Mouse (Mus musculus) intestine, embryonic 14.5 days (tissue): ENCODE data around the gene Tbc1d30. TPM values are rescaled to one million over a fixed set of nuclear protein-coding genes. Genes with fewer than 3 reads are reported as not detected.

ENCODE experiments used
- ATAC-seq: fragments of 200-750 bp; cut with Nextera tagmentation; replicated peaks from 2 replicates; pipeline ENCODE4 v1.8.0; 2017; ENCODE audit warnings: low read depth, moderate number of reproducible peaks, moderate TSS enrichment, moderate library complexity; ENCODE audit not compliant: low FRiP score, low TSS enrichment
- DNase-seq: peaks from one replicate; pipeline ENCODE4 v3.0.0-alpha.2; 2018; ENCODE audit warnings: low spot score
- H3K27ac ChIP-seq: fragments of 300-500 bp; sonication (generic); 2 replicates; pipeline ENCODE4 v1.5.1; 2014; ENCODE audit warnings: low read depth, mild to moderate bottlenecking, control low read depth
- H3K27me3 ChIP-seq: fragments of 300-500 bp; sonication (generic); replicated peaks from 2 replicates; pipeline ENCODE4 v1.6.1; 2014; ENCODE audit warnings: low read length, control low read depth; ENCODE audit not compliant: control insufficient read depth, insufficient read depth
- H3K36me3 ChIP-seq: fragments of 300-500 bp; sonication (generic); 2 replicates; pipeline ENCODE4 v1.6.1; 2014; ENCODE audit warnings: low read length, control low read depth; ENCODE audit not compliant: control insufficient read depth, insufficient read depth
- H3K4me1 ChIP-seq: fragments of 300-500 bp; sonication (generic); replicated peaks from 2 replicates; pipeline ENCODE4 v1.6.1; 2014; ENCODE audit warnings: low read length, control low read depth, mixed read lengths; ENCODE audit not compliant: control insufficient read depth, insufficient read depth
- H3K4me2 ChIP-seq: fragments of 300-500 bp; sonication (generic); 2 replicates; pipeline ENCODE4 v1.6.1; 2014; ENCODE audit warnings: low read length
- H3K4me3 ChIP-seq: fragments of 300-500 bp; sonication (generic); 2 replicates; pipeline ENCODE4 v1.5.1; 2014; ENCODE audit warnings: low read depth, low read length, control low read depth, mixed read lengths
- H3K9ac ChIP-seq: fragments of 300-500 bp; sonication (generic); 2 replicates; pipeline ENCODE4 v1.6.1; 2014; ENCODE audit warnings: mild to moderate bottlenecking, low read length
- H3K9me3 ChIP-seq: fragments of 300-500 bp; sonication (generic); 2 replicates; pipeline ENCODE4 v1.6.1; 2016; ENCODE audit warnings: low read length, control low read depth; ENCODE audit not compliant: control insufficient read depth
- WGBS: fragments of 180-500 bp; shearing (Covaris S2); extraction: QIAGEN DNeasy Blood & Tissue Kit; methylation state at CpG from one replicate; pipeline ENCODE4 v1.1.7; 2014; 5-methylcytosine and 5-hydroxymethylcytosine counted together
- polyA plus RNA-seq: library from polyadenylated mRNA; unstranded; fragments of >200 nt; fragmentation: Nextera tagmentation; extraction: Ambion mirVana; gene quantifications from 2 replicates; pipeline ENCODE4 v1.2.1, GENCODE M21; 2014

The Tbc1d30 gene
- polyA plus RNA-seq, 1 experiment from 2014 or later = 3.8 TPM

DNA sequence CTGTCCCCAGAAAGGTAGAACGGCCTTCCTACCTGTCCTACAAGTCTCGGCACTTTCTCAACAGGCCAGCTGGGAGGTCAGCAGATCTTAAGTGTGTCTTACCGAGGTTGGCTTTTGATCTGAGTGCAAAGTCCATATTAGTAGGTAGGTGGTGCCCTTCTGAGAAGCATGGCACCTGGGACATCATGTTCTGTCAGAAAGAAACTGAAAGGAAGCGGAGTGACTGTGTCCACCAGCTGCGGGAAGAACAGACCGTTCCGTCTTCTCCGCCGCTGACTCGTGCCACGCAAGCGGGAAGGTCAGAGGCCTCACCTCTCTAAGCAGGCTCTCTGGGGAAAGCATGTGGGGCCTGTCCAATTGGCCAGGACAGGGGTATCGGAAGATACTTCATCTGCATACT, 33.6 kb upstream of the Tbc1d30 start:
- Histone ChIP-seq H3K27me3 (no peaks in the 10 kb centered on the region), H3K27ac (no peak overlapping the region), H3K9ac (no peak overlapping the region), H3K4me1 (0 out of 2 replicates have a peak, but pooled peaks cover 4% of the 10 kb centered on the region), H3K36me3 (peaks cover 69% of the 10 kb centered on the region), H3K4me3 (no peak overlapping the region), H3K9me3 (no peaks in the 10 kb centered on the region), H3K4me2 (no peak overlapping the region)
- ATAC-seq (no peak), DNase-seq (no peak)
- 89% methylated on average over 13 of the region's 13 CpGs for WGBS

- no peak overlapping the region for H3K27ac ChIP-seq
- H3K27me3 ChIP-seq = no peaks in the 10 kb centered on the region
- H3K4me1 ChIP-seq = 0 out of 2 replicates have a peak, but pooled peaks cover 3% of the 10 kb centered on the region
- H3K4me3 ChIP-seq = no peak overlapping the region
- WGBS = 81% methylated on average over 18 of the region's 18 CpGs
- H3K36me3 ChIP-seq = peaks cover 82% of the 10 kb centered on the region
- no peak overlapping the region for H3K4me2 ChIP-seq
- no peak for DNase-seq
- no peaks in the 10 kb centered on the region for H3K9me3 ChIP-seq
- ATAC-seq = no peak
- no peak overlapping the region for H3K9ac ChIP-seq
These were observed 30.2 kb upstream of the Tbc1d30 start for GRCm38 (mm10) chr10:121381280-121381679.

GRCm38 (mm10) chr10:121379387-121379786, 28.3 kb upstream of the Tbc1d30 start:
- Histone ChIP-seq H3K4me1 (no peaks in the 10 kb centered on the region), H3K36me3 (peaks cover 86% of the 10 kb centered on the region), H3K9me3 (no peaks in the 10 kb centered on the region), H3K9ac (no peak overlapping the region), H3K4me2 (no peak overlapping the region), H3K27ac (no peak overlapping the region), H3K27me3 (no peaks in the 10 kb centered on the region), H3K4me3 (no peak overlapping the region)
- WGBS = 98% methylated on average over 3 of the region's 3 CpGs
- DNase-seq (no peak), ATAC-seq (no peak)

GRCm38 (mm10) chr10:121376530-121377271, 25.6 kb upstream of the Tbc1d30 start:
- Histone ChIP-seq H3K36me3 (peaks cover 62% of the 10 kb centered on the region), H3K4me1 (no peaks in the 10 kb centered on the region), H3K9ac (no peak overlapping the region), H3K9me3 (no peaks in the 10 kb centered on the region), H3K4me3 (no peak overlapping the region), H3K4me2 (no peak overlapping the region), H3K27ac (no peak overlapping the region), H3K27me3 (no peaks in the 10 kb centered on the region)
- DNase-seq (no peak), ATAC-seq (no peak)
- WGBS = 88% methylated on average over 24 of the region's 24 CpGs

DNA sequence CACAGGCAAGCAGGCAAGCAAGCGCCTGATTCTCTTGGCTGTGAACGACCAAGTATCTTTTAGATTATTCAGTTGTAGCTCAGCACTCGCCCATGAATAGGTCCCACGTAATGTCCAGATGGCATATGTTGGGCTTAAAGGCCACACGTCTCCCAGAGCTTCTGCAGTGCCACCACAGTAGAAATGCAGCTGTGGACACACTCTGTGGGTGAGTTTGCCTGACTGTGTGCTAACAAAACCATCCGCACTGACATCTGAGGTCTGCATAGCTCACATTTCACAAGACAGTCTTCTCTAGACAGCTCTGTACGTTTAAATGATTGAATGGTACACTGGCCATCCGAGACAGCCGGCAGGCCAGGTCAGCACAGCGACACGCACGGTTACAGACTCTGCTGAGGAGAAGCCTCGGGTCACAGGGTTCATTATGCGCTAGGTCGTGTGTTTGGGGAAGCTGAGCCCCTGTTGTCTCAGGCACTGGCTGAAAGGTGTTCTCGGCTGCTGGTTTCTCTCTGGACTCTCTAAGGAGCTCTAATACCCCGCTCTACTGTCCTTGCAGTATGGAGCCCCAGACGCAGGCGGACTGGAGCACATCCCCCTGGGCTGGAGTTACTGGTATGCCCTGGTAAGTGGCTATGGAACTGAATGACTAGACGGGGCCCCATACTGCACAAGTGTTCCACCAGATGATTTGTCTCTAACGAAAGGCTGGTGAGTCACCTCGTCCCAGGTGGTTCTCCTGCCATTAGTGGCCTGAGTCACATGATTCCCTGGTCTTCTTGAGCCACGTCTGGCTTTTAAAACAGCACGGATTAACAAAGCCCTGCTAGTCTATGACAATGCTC, 24.8 kb upstream of the Tbc1d30 start:
- no peak overlapping the region for H3K4me3 ChIP-seq
- no peaks in the 10 kb centered on the region for H3K4me1 ChIP-seq
- H3K9ac ChIP-seq = no peak overlapping the region
- ATAC-seq (no peak), DNase-seq (no peak)
- no peaks in the 10 kb centered on the region for H3K9me3 ChIP-seq
- peaks cover 54% of the 10 kb centered on the region for H3K36me3 ChIP-seq
- WGBS = 75% methylated on average over 24 of the region's 24 CpGs
- H3K27ac ChIP-seq = no peak overlapping the region
- no peaks in the 10 kb centered on the region for H3K27me3 ChIP-seq
- no peak overlapping the region for H3K4me2 ChIP-seq

DNA sequence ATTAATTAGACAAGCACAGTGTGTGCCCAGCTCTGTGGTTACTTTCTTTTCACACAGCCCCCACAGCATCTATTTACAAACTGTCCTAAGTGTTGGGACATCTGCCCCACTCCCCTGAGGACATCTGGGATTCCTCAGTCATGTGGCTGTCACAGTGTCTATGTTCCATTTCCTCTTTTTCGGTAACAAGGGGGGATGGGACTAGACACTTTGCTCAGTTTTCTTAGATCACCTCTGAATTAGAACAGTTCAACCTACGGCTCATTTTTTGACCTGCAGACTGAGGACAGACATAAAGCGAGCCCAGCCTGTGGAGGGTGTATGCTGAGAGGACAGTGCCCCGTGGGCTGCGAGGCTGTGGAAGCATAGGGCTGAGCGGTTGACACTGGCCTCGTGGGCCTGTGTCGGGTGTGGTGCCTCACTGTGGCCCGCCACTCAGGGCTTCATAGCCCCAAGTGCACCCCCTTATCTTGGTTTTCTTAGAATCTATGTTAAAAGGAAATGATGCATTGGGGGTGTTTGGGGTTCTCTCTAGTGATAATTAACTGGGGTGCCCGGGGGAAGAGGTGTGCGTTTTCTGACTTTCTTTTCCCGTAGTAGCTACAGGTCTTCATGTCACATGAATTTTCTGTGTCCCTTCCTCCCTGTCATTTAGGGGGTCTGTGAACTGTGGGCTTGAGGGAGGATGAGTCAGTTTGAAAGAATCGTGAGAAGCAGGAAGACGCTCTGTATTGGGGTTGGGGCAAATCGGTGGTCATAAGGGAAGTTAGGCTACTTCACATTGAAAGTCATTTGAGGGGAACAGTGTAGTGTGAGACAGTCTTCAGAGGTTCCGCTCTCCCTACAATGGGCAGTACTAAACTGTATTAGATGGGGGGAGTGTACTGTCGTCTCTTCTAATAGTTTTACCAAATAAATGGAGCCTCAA, 23.9 kb upstream of the Tbc1d30 start:
- 81% methylated on average over 17 of the region's 17 CpGs for WGBS
- no peaks in the 10 kb centered on the region for H3K4me1 ChIP-seq
- no peak overlapping the region for H3K4me3 ChIP-seq
- no peaks in the 10 kb centered on the region for H3K27me3 ChIP-seq
- H3K36me3 ChIP-seq = peaks cover 46% of the 10 kb centered on the region
- H3K4me2 ChIP-seq = no peak overlapping the region
- no peak overlapping the region for H3K27ac ChIP-seq
- ATAC-seq = no peak
- no peak for DNase-seq
- no peak overlapping the region for H3K9ac ChIP-seq
- no peaks in the 10 kb centered on the region for H3K9me3 ChIP-seq

GRCm38 (mm10) chr10:121374013-121374412, 22.9 kb upstream of the Tbc1d30 start:
- H3K27me3 ChIP-seq = no peaks in the 10 kb centered on the region
- no peaks in the 10 kb centered on the region for H3K4me1 ChIP-seq
- peaks cover 37% of the 10 kb centered on the region for H3K36me3 ChIP-seq
- no peaks in the 10 kb centered on the region for H3K9me3 ChIP-seq
- 88% methylated on average over 12 of the region's 12 CpGs for WGBS
- H3K27ac ChIP-seq = no peak overlapping the region
- H3K9ac ChIP-seq = no peak overlapping the region
- no peak for DNase-seq
- H3K4me2 ChIP-seq = no peak overlapping the region
- ATAC-seq = no peak
- H3K4me3 ChIP-seq = no peak overlapping the region

GRCm38 (mm10) chr10:121370777-121371176, 19.7 kb upstream of the Tbc1d30 start:
- WGBS = 90% methylated on average over 6 of the region's 6 CpGs
- Histone ChIP-seq H3K4me1 (peaks cover 8% of the 10 kb centered on the region; the same call in 1 of the 2 replicates), H3K9me3 (no peaks in the 10 kb centered on the region), H3K27me3 (no peaks in the 10 kb centered on the region), H3K9ac (no peak overlapping the region), H3K27ac (no peak overlapping the region), H3K36me3 (peaks cover 12% of the 10 kb centered on the region), H3K4me2 (no peak overlapping the region), H3K4me3 (no peak overlapping the region)
- ATAC-seq (no peak), DNase-seq (no peak)
